Mouse (Mus musculus) midbrain, postnatal 0 days (tissue): ENCODE measurements around the gene Anxa11. TPM values are rescaled to one million over a fixed set of nuclear protein-coding genes. Genes with fewer than 3 reads are reported as not detected.
"Not testable (repeated sequence)": the region's sequence is repeated elsewhere in the genome, so short reads cannot be mapped to it uniquely, and the experiment has no call there.

Source experiments
- ATAC-seq: fragments of 200-750 bp; cut with Nextera tagmentation; 2 replicates; pipeline ENCODE4 v1.8.0; 2017; ENCODE audit warnings: moderate number of reproducible peaks, mild to moderate bottlenecking, moderate TSS enrichment, moderate library complexity; ENCODE audit not compliant: low FRiP score
- DNase-seq: peaks from one replicate; pipeline ENCODE4 v3.0.0-alpha.2; 2015; ENCODE audit warnings: low spot score
- H3K27ac ChIP-seq: fragments of 300-500 bp; sonication (generic); 2 replicates; pipeline ENCODE4 v1.5.1; 2014; ENCODE audit warnings: low read depth, mild to moderate bottlenecking, low read length, mixed read lengths
- H3K27me3 ChIP-seq: fragments of 300-500 bp; sonication (generic); 2 replicates; pipeline ENCODE4 v1.6.1; 2014; ENCODE audit warnings: low read length, control low read depth, mixed read lengths; ENCODE audit not compliant: insufficient read depth
- H3K36me3 ChIP-seq: fragments of 300-500 bp; sonication (generic); 2 replicates; pipeline ENCODE4 v1.6.1; 2014; ENCODE audit warnings: low read length, control low read depth, mixed read lengths; ENCODE audit not compliant: insufficient read depth
- H3K4me1 ChIP-seq: fragments of 300-500 bp; sonication (generic); 2 replicates; pipeline ENCODE4 v1.6.1; 2014; ENCODE audit warnings: mild to moderate bottlenecking, control low read depth, antibody characterized with exemption, low read length, mixed read lengths; ENCODE audit not compliant: insufficient read depth
- H3K4me2 ChIP-seq: fragments of 300-500 bp; sonication (generic); 2 replicates; pipeline ENCODE4 v1.6.1; 2014; ENCODE audit warnings: low read depth, mild to moderate bottlenecking, low read length, mixed read lengths; ENCODE audit not compliant: poor library complexity, severe bottlenecking
- H3K4me3 ChIP-seq: fragments of 300-500 bp; sonication (generic); 2 replicates; pipeline ENCODE4 v1.5.1; 2014; ENCODE audit warnings: low read depth, mild to moderate bottlenecking, low read length, moderate library complexity
- H3K9ac ChIP-seq: fragments of 300-500 bp; sonication (generic); replicated peaks from 2 replicates; pipeline ENCODE4 v1.6.1; 2014; ENCODE audit warnings: mild to moderate bottlenecking, low read length, moderate library complexity, mixed read lengths; ENCODE audit not compliant: poor library complexity, severe bottlenecking
- H3K9me3 ChIP-seq: fragments of 300-500 bp; sonication (generic); 2 replicates; pipeline ENCODE4 v1.6.1; 2016; ENCODE audit warnings: low read length, control low read depth
- CTCF ChIP-seq: IDR thresholded peaks from 2 replicates; pipeline ENCODE4 v1.5.1; 2016; ENCODE audit warnings: antibody characterized with exemption, mild to moderate bottlenecking
- WGBS: fragments of 180-500 bp; shearing (Covaris S2); extraction: QIAGEN DNeasy Blood & Tissue Kit; methylation state at CpG from one replicate; pipeline ENCODE4 v1.1.7; 2014; 5-methylcytosine and 5-hydroxymethylcytosine counted together
- polyA plus RNA-seq: library from polyadenylated mRNA; unstranded; fragments of >200 nt; fragmentation: Nextera tagmentation; extraction: Ambion mirVana; gene quantifications from 2 replicates; pipeline ENCODE4 v1.2.1, GENCODE M21; 2015
- total RNA-seq: library from RNA; depleted of rRNA; stranded (reverse); fragments of >200 nt; gene quantifications from 2 replicates; pipeline ENCODE4 v1.2.3, GENCODE M21; 2014

Gene Anxa11
- total and polyA plus RNA-seq, 2 experiments from 2014 or later = 2.7 to 3.3 TPM

DNA sequence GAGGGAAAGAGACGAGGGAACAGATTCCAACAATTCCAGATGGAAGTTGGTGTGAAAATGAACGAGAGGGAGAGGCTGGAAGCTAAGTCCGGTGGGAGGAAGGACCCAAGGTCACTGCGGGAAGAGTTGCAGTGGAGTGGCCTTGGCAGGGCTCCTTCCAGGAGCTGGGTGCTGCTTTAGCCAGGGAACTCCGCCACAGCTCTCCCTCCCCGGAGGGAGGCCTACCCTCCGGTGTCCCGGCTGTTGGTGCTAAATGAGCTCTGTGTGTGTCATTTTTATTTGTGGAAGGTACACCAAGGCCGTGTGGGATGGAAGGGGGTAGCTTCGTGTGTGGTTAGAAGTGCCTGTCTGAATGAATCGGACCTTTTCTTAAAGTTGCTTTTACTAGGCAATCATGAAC, 24.9 kb downstream of the Anxa11 start:
- TF ChIP-seq CTCF = no peak
- H3K9me3 ChIP-seq = no peaks in the 10 kb centered on the region
- no peak for ATAC-seq
- no peak overlapping the region for H3K4me2 ChIP-seq
- H3K4me1 ChIP-seq = no peaks in the 10 kb centered on the region
- no peaks in the 10 kb centered on the region for H3K36me3 ChIP-seq
- no peak for DNase-seq
- no peak overlapping the region for H3K27ac ChIP-seq
- H3K4me3 ChIP-seq = no peak overlapping the region
- WGBS = 86% methylated on average over 11 of the region's 11 CpGs
- no peaks in the 10 kb centered on the region for H3K27me3 ChIP-seq
- no peak overlapping the region for H3K9ac ChIP-seq

DNA sequence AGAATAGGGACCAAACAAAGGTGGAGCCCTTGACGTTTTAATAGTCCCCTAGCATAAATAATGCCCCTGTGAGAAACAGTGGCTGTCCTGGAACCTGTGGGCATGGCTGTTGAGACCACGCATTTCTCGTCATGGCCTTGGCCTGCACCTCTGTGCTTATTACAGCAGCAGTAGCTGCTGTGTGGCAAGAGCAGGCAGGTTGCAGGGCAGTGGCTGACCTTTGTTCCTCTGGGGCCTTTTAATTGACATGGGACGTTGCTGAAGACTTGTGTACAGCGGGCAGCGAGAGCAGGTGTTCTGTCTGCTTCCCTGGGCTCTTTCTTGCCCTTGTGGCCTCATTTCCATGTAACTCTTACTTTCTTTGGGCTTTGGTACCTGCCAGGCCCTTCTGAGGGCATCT, 25.9 kb downstream of the Anxa11 start:
- WGBS = 75% methylated on average over 6 of the region's 6 CpGs
- H3K4me2 ChIP-seq = no peak overlapping the region

DNA sequence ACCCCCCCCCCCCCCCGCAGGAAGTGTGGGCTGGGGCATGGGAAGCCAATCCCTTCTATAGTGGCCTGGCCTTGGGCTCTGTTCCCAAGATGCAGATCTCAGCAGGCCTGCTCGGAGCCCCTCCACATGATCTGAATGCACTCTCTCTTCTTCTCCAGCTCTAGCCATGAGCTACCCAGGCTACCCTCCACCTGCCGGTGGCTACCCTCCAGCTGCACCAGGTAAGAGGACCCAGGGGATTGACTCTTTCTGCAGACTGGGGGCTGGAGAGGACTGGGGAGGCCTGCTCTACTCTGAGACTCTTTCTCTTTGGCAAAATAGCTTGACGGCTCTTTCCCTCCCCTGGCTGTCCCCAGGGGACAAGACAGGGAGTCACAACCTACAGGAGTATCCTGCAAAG, 26.8 kb downstream of the Anxa11 start:
- DNase-seq (no peak), ATAC-seq (no peak)
- no peak overlapping the region for H3K27ac ChIP-seq
- no peaks in the 10 kb centered on the region for H3K9me3 ChIP-seq
- no peak for TF ChIP-seq CTCF
- H3K4me2 ChIP-seq = no peak overlapping the region
- no peaks in the 10 kb centered on the region for H3K4me1 ChIP-seq
- no peak overlapping the region for H3K4me3 ChIP-seq
- H3K27me3 ChIP-seq = no peaks in the 10 kb centered on the region
- no peaks in the 10 kb centered on the region for H3K36me3 ChIP-seq
- no peak overlapping the region for H3K9ac ChIP-seq
- WGBS = 73% methylated on average over 3 of the region's 4 CpGs

More for the DNA sequence above, 25.9 kb downstream of the Anxa11 start:
- H3K27ac ChIP-seq = no peak overlapping the region
- no peak overlapping the region for H3K9ac ChIP-seq
- no peak for ATAC-seq
- no peaks in the 10 kb centered on the region for H3K9me3 ChIP-seq
- no peaks in the 10 kb centered on the region for H3K27me3 ChIP-seq
- H3K4me3 ChIP-seq = no peak overlapping the region
- DNase-seq = no peak
- no peaks in the 10 kb centered on the region for H3K36me3 ChIP-seq
- TF ChIP-seq CTCF = no peak
- no peaks in the 10 kb centered on the region for H3K4me1 ChIP-seq

DNA sequence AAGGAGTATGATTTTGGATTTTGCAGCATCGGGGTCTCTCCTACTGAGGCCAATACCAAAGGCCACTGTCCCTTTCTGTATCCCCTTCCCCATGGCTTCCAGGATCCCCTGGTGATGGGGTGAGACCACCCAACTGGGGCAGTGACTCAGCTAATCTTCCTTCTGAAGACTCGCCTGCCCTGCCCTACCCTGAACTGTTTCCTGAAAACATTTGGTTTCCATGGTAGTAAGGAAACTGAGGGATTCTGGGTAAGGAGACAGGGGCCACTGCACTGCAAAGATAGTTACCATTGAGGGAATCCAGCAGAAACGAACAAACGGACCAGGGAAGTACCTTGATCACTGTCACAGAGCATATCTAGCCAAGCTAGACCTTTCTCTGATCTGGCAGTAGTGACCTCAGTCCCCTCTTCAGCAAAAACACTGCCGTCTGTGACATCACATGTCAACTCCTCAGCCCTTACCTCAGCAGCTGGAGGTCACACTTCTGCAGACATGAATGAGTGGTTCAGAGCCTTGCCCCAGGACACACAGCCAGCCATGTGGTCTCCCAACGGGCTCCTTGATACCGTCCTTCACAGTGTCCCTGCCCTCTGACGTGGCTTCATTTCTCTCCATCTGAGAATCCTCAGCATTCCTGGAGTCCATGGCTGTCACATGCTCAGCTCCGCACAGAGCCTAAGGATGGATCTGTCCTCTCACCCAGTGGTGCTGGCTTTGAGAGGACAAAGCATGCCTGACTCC, 27.4 kb downstream of the Anxa11 start:
- no peak overlapping the region for H3K4me2 ChIP-seq
- H3K9me3 ChIP-seq = no peaks in the 10 kb centered on the region
- no peak overlapping the region for H3K27ac ChIP-seq
- H3K36me3 ChIP-seq = no peaks in the 10 kb centered on the region
- no peak overlapping the region for H3K9ac ChIP-seq
- 56% methylated on average over 9 of the region's 9 CpGs for WGBS
- no peaks in the 10 kb centered on the region for H3K4me1 ChIP-seq
- DNase-seq (no peak), ATAC-seq (no peak)
- no peaks in the 10 kb centered on the region for H3K27me3 ChIP-seq
- H3K4me3 ChIP-seq = no peak overlapping the region
- TF ChIP-seq CTCF = no peak

DNA sequence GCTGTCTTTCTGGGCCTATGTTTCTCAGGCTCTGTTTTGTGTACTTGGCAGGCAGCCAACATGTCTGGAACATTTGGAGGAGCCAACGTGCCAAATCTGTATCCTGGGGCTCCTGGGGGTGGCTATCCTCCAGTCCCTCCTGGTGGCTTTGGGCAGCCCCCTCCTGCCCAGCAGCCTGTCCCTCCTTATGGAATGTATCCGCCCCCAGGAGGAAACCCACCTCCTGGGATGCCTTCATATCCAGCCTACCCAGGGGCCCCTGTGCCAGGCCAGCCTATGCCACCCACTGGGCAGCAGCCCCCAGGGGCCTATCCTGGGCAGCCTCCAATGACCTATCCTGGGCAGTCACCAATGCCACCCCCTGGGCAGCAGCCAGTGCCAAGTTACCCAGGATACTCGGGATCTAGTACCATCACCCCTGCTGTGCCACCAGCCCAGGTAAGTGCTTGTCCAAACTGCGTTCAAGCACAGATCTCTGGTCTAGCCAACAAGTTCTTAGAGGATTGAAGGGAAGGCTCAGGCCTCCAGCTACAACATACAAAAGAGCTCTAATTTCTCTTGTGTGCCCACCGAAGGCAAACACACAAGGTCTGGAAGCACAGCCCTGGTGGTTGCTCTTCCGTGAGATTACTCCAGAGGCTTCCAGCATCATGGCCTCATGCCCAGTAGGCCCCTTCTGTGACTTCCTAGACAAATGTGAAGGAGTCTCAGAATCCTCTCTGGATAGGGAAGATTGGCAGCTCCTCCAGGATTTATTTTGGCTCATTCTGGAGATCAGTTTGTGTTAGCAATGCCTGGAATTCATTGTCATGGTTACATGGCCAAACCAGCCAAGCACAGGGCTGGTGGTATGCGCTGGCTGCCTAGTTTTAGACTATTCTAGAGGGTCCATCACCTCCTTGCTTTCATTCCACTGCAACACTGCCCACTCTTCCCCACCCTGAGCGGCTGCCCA, 30.8 kb downstream of the Anxa11 start:
- WGBS = 66% methylated on average over 8 of the region's 8 CpGs
- no peak overlapping the region for H3K4me3 ChIP-seq
- H3K4me1 ChIP-seq = no peaks in the 10 kb centered on the region
- H3K9me3 ChIP-seq = no peaks in the 10 kb centered on the region
- peak; percentile 74 for DNase-seq
- H3K9ac ChIP-seq = no peak overlapping the region
- H3K36me3 ChIP-seq = no peaks in the 10 kb centered on the region
- no peak for ATAC-seq
- no peak overlapping the region for H3K27ac ChIP-seq
- no peaks in the 10 kb centered on the region for H3K27me3 ChIP-seq
- no peak for TF ChIP-seq CTCF
- no peak overlapping the region for H3K4me2 ChIP-seq

DNA sequence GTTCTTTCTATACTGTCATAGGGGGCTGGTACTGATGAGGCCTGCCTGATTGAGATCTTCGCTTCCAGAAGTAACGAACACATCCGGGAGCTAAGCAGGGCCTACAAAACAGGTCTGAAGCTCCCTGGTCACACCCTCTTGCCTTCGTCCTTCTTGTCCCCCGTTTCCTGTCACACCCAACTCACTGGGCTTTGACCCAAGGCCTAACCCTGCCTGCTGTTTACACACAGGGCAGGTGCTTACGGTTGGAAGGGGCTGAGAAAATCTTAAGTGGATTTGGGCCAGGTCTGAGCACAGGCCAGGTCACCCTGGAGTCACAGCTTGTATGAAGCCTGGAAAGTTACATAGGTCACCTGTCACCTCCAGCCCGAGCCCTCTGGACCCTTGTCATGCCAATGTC, 34.7 kb downstream of the Anxa11 start:
- H3K4me1 ChIP-seq = not testable (repeated sequence)

DNA sequence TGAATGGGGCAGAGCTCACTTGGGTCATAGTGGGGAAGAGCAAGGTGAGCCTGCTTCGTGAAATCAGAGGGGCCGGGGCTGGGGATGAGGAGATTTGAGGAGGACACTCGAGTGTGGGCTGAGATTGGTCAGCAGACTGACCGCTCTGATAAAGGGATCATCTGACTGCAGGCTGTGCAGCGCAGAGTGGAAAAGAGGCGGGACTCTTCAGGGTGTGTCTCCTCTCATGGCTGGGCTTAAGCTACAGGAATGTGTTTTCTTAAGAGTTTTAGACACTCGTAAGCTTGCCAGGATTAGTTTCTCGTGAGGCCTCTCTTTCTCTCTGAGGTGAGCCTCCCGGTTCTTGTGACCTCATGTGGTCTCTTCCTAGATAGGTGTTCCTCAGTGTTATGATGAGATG, 39.8 kb downstream of the Anxa11 start:
- H3K4me1 ChIP-seq, H3K27ac ChIP-seq, H3K4me3 ChIP-seq, H3K9ac ChIP-seq, H3K27me3 ChIP-seq, H3K9me3 ChIP-seq, H3K36me3 ChIP-seq, DNase-seq, H3K4me2 ChIP-seq, ATAC-seq: not testable (repeated sequence)
- WGBS = no CpG with 5 or more reads among the region's 9 CpGs

More for the DNA sequence above, 34.7 kb downstream of the Anxa11 start:
- H3K4me2 ChIP-seq, H3K27me3 ChIP-seq, H3K36me3 ChIP-seq, H3K27ac ChIP-seq, ATAC-seq, H3K4me3 ChIP-seq, H3K9me3 ChIP-seq, DNase-seq, H3K9ac ChIP-seq: not testable (repeated sequence)
- no CpG with 5 or more reads among the region's 7 CpGs for WGBS

DNA sequence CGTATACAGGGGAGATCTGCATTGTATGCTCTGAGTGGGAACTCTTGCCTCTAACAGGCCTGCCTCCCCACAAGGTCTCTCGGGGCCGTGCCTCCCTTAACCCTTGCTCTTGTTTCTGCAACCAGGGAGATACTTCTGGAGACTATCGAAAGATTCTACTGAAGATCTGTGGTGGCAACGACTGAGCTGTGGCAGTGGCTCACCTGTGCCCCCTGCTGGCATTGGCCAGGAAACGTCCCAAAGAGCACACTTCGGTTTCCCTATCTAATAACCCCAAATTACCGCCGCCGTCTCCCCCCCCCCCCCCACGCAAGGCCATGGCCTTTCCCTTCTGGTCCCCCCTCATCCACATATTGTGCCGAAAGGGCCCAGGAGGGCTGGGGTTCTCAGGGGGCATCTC, 43.9 kb downstream of the Anxa11 start:
- not testable (repeated sequence) for H3K4me2 ChIP-seq, H3K9ac ChIP-seq, H3K27ac ChIP-seq, H3K9me3 ChIP-seq, ATAC-seq, H3K27me3 ChIP-seq, H3K36me3 ChIP-seq, H3K4me3 ChIP-seq, H3K4me1 ChIP-seq, DNase-seq
- no CpG with 5 or more reads among the region's 12 CpGs for WGBS
